Mouse (Mus musculus): Measurements from ENCODE around the gene Cse1l. TPM values are rescaled to one million over a fixed set of nuclear protein-coding genes. Genes with fewer than 3 reads are reported as not detected.

Cse1l gene
- polyA plus RNA-seq, 1 experiment from 2014 or later, result 85.5 TPM

DNA sequence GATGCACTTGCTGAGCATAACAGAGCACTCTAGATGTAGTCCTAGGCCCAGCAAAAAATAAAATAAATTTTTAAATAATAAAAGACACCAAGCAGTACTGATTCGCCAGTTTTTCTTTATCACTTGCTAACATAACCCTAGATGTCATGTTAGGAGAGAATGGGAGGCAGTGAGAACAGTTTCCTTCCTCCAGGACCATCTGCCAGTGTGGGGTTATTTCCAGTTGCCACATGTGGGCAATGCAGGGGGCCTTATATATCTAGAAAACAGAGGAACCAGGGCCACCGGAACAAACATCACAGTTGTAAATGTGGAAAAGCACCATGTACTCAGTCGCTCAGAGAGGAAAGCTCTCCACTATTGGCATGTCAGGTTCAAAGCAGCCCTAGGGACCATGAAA lies 71.7 kb downstream of the Cse1l start:
- H3K4me1 ChIP-seq (ENCODE audit: control insufficient read depth, insufficient read depth, low read length), result peaks cover 24% of the 10 kb centered on the region
- H3K9me3 ChIP-seq (ENCODE audit: control insufficient read depth, low read length), result no peaks in the 10 kb centered on the region
- WGBS, result 85% methylated on average over 3 of the region's 3 CpGs
- H3K27me3 ChIP-seq (replicated peaks; ENCODE audit: control insufficient read depth, insufficient read depth, low read length), result no peaks in the 10 kb centered on the region
- no peak overlapping the region for H3K27ac ChIP-seq (ENCODE audit: low read length)
- H3K9ac ChIP-seq (ENCODE audit: low read depth, low read length), result no peak overlapping the region; the same call in 1 of the 2 replicates
- ATAC-seq, result no peak
- no peak overlapping the region for H3K4me3 ChIP-seq (ENCODE audit: low read length)
- no peak overlapping the region for H3K4me2 ChIP-seq (ENCODE audit: low read depth, low read length)
- H3K36me3 ChIP-seq (ENCODE audit: control insufficient read depth, insufficient read depth, low read length), result no peaks in the 10 kb centered on the region; the same call in 1 of the 2 replicates

DNA sequence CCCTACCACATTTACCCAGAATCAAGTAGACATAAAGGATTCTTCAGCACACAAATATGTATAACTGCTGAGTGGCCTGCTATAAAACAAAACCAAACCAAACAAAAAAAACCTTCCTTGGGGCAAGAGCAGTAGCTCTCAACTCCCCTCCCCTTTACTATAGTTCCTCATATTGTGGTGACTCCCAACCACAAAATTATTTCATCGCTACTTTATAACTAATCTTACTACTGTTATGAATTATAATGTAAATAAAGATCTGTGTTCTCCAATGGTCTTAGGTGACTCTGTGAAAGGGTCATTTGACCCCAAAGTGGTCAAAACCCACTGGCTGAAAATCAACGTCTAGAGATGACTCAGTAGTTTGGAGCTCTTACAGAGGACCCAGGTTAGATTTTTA lies 74.3 kb downstream of the Cse1l start:
- no peaks in the 10 kb centered on the region for H3K27me3 ChIP-seq (replicated peaks; ENCODE audit: control insufficient read depth, insufficient read depth, low read length)
- no peak for ATAC-seq
- H3K4me2 ChIP-seq (ENCODE audit: low read depth, low read length), result no peak overlapping the region
- H3K36me3 ChIP-seq (ENCODE audit: control insufficient read depth, insufficient read depth, low read length), result no peaks in the 10 kb centered on the region; the same call in 1 of the 2 replicates
- H3K9me3 ChIP-seq (ENCODE audit: control insufficient read depth, low read length), result no peaks in the 10 kb centered on the region
- no peak overlapping the region for H3K4me3 ChIP-seq (ENCODE audit: low read length)
- peaks cover 18% of the 10 kb centered on the region for H3K4me1 ChIP-seq (ENCODE audit: control insufficient read depth, insufficient read depth, low read length)
- WGBS, result 67% methylated on average over 2 of the region's 2 CpGs
- H3K9ac ChIP-seq (ENCODE audit: low read depth, low read length), result no peak overlapping the region
- H3K27ac ChIP-seq (ENCODE audit: low read length), result no peak overlapping the region

DNA sequence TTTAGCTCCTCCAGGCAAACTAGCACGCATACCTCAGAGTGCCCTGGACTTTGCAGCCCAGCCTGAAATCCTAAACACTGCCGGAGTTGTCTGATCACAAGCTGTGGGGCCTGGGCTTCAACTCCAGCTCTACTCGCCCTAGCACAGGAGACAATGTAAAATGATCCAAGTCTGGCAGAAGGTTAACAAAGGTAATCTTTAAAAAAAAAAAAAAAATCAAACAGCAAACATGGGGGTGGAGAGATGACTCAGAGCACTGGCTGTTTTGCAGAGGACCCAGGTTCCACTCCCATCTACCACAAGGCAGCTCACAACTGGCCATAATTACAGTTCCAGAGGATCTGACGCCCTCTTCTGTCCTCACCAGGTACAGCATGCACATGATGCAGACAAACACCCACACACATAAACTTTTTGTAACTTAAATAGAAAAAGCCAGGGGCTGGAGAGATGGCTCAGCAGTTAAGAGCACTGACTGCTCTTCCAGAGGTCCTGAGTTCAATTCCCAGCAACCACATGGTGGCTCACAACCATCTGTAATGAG lies 77.6 kb downstream of the Cse1l start:
- H3K9ac ChIP-seq (ENCODE audit: low read depth, low read length), result no peak overlapping the region
- ATAC-seq, result 0 out of 2 replicates have a peak, but pooled peaks have one; percentile 44
- 62% methylated on average over 4 of the region's 4 CpGs for WGBS
- H3K4me2 ChIP-seq (ENCODE audit: low read depth, low read length), result no peak overlapping the region
- H3K27ac ChIP-seq (ENCODE audit: low read length), result no peak overlapping the region
- no peaks in the 10 kb centered on the region; the same call in 1 of the 2 replicates for H3K36me3 ChIP-seq (ENCODE audit: control insufficient read depth, insufficient read depth, low read length)
- H3K4me3 ChIP-seq (ENCODE audit: low read length), result no peak overlapping the region
- no peaks in the 10 kb centered on the region for H3K9me3 ChIP-seq (ENCODE audit: control insufficient read depth, low read length)
- no peaks in the 10 kb centered on the region for H3K4me1 ChIP-seq (ENCODE audit: control insufficient read depth, insufficient read depth, low read length)
- no peaks in the 10 kb centered on the region for H3K27me3 ChIP-seq (replicated peaks; ENCODE audit: control insufficient read depth, insufficient read depth, low read length)

DNA sequence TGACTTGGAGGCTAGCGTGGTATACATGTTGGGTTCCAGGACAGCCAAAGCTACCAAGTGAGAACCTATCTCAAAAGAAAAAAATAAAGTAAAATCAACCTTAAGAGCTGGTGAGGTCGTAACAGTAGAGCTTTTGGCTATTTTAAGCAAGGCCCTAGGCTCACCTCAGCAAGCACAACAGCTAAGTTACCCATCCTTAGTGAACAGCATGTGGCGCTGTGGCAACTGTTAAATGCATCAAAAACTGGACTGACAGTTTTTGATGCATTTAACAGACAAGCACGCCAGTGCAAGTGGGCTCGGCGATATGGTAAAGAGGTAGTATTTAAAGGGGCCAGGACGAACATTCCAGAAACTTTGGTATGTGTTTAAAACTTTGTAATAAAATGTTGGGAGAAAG lies 85.0 kb downstream of the Cse1l start:
- Histone ChIP-seq H3K36me3 (ENCODE audit: control insufficient read depth, insufficient read depth, low read length) (no peaks in the 10 kb centered on the region), H3K4me1 (ENCODE audit: control insufficient read depth, insufficient read depth, low read length) (peaks cover 31% of the 10 kb centered on the region), H3K4me2 (ENCODE audit: low read depth, low read length) (no peak overlapping the region), H3K27me3 (replicated peaks; ENCODE audit: control insufficient read depth, insufficient read depth, low read length) (no peaks in the 10 kb centered on the region), H3K9ac (ENCODE audit: low read depth, low read length) (no peak overlapping the region), H3K4me3 (ENCODE audit: low read length) (no peak overlapping the region), H3K9me3 (ENCODE audit: control insufficient read depth, low read length) (no peaks in the 10 kb centered on the region), H3K27ac (ENCODE audit: low read length) (no peak overlapping the region)
- no peak for ATAC-seq
- 74% methylated on average over 7 of the region's 7 CpGs for WGBS

DNA sequence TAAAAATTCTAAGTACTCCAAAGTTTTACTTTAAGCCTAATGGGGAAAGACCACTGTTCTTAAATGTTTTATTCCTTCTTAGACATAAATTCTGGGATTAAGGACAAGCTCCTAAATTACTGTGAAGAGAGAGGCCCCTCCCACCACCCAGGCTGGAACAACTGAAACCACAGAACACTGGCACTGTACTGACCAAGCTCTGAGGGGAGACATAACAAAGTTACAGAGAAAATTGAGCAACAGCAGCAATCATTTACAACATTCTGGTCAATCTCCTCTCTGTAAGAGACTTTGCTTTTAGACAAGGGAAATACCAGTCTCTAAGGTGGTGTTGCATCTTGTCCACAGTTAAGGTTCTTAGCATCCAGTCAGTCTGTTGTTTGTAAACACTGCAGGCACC lies 86.1 kb downstream of the Cse1l start:
- Histone ChIP-seq H3K4me1 (ENCODE audit: control insufficient read depth, insufficient read depth, low read length) (peaks cover 35% of the 10 kb centered on the region), H3K27ac (ENCODE audit: low read length) (no peak overlapping the region), H3K4me3 (ENCODE audit: low read length) (no peak overlapping the region), H3K36me3 (ENCODE audit: control insufficient read depth, insufficient read depth, low read length) (no peaks in the 10 kb centered on the region), H3K9me3 (ENCODE audit: control insufficient read depth, low read length) (no peaks in the 10 kb centered on the region), H3K27me3 (replicated peaks; ENCODE audit: control insufficient read depth, insufficient read depth, low read length) (no peaks in the 10 kb centered on the region), H3K4me2 (ENCODE audit: low read depth, low read length) (no peak overlapping the region), H3K9ac (ENCODE audit: low read depth, low read length) (no peak overlapping the region)
- no peak for ATAC-seq

DNA sequence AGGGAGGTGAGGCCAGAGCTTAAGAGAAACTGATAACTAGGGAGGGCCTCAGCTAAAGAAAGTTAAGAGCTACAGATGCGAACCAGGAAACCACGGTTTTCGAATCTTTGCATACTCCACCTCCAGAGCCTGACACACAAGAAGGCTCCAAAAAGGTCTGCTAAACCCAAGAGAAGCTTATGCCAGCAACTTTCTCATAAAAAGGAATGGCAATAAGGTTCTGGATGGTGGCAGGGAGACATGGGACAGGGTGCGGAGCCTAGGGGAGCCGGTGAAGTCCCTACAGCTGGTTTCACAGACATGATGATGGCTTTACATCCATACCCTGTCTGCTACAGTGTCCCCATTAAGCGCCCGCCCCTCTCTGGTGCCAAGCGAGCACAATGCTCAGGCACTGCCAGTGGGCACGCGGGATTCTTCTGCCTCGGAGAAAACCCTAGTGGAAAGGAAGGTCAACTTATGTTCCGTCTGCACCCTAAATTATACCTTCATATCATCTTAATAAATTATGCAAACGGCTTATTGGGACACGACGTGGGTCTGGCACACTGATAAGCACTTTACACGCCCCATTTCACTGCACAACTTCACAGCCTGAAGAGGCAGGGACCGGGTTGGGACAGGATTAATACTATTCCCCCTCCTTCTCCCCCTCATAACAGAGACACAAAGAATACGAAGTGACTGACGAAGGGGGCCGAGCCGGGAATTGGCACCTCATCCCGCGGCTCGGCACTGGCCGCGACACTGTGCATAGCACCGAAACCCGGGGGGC lies 89.4 kb downstream of the Cse1l start:
- 2% methylated on average over 28 of the region's 28 CpGs for WGBS
- Histone ChIP-seq H3K4me3 (ENCODE audit: low read length) (peak overlapping the region; percentile 98), H3K4me1 (ENCODE audit: control insufficient read depth, insufficient read depth, low read length) (peaks cover 33% of the 10 kb centered on the region), H3K36me3 (ENCODE audit: control insufficient read depth, insufficient read depth, low read length) (no peaks in the 10 kb centered on the region), H3K4me2 (ENCODE audit: low read depth, low read length) (peak overlapping the region; percentile 86), H3K27me3 (replicated peaks; ENCODE audit: control insufficient read depth, insufficient read depth, low read length) (no peaks in the 10 kb centered on the region), H3K27ac (ENCODE audit: low read length) (peak overlapping the region; percentile 96), H3K9ac (ENCODE audit: low read depth, low read length) (peak overlapping the region; percentile 98), H3K9me3 (ENCODE audit: control insufficient read depth, low read length) (no peaks in the 10 kb centered on the region)
- peak; percentile 11 for ATAC-seq

Other genes with a start within 250 kb of the Cse1l start
- gene Prex1, start 192.2 kb upstream of the Cse1l start, polyA plus RNA-seq (2015; fragmentation: Nextera tagmentation; extraction: Ambion mirVana), result 7.9 and 8.0 TPM in 2 replicates
- gene Trp53rkb, start 113.5 kb upstream of the Cse1l start, polyA plus RNA-seq (2015; fragmentation: Nextera tagmentation; extraction: Ambion mirVana), result 5.7 and 6.1 TPM in 2 replicates
- 6.1 and 8.4 TPM in 2 replicates for gene Arfgef2, start 100.5 kb upstream of the Cse1l start, polyA plus RNA-seq (2015; fragmentation: Nextera tagmentation; extraction: Ambion mirVana)
- 60.2 and 61.2 TPM in 2 replicates for gene Stau1, start 90.3 kb downstream of the Cse1l start, polyA plus RNA-seq (2015; fragmentation: Nextera tagmentation; extraction: Ambion mirVana)
- 40.9 and 45.7 TPM in 2 replicates for gene Ddx27, start 109.2 kb downstream of the Cse1l start, polyA plus RNA-seq (2015; fragmentation: Nextera tagmentation; extraction: Ambion mirVana)
- 6.5 and 9.8 TPM in 2 replicates for gene Znfx1, start 157.0 kb downstream of the Cse1l start, polyA plus RNA-seq (2015; fragmentation: Nextera tagmentation; extraction: Ambion mirVana)